Mouse (Mus musculus): ENCODE data around the gene Ms4a2. TPM values are rescaled to one million over a fixed set of nuclear protein-coding genes. Genes with fewer than 3 reads are reported as not detected.

Gene Ms4a2
- polyA plus RNA-seq, 1 experiment from 2014 or later = not detected

Other genes starting within 250 kb of the Ms4a2 start
- gene Ms4a4a, start 248.2 kb downstream of the Ms4a2 start, polyA plus RNA-seq (2014; fragmentation: Nextera tagmentation; extraction: Ambion mirVana) = 1.6 TPM in 1 of 2 replicates, not detected in the other
- gene Ms4a4c, start 218.9 kb downstream of the Ms4a2 start, polyA plus RNA-seq (2014; fragmentation: Nextera tagmentation; extraction: Ambion mirVana) = 2.7 TPM in 1 of 2 replicates, not detected in the other
- gene Ms4a4b, start 180.2 kb downstream of the Ms4a2 start, polyA plus RNA-seq (2014; fragmentation: Nextera tagmentation; extraction: Ambion mirVana) = not detected in 2 replicates
- 0.43 and 4.4 TPM in 2 replicates for gene Ms4a6c, start 154.4 kb downstream of the Ms4a2 start, polyA plus RNA-seq (2014; fragmentation: Nextera tagmentation; extraction: Ambion mirVana)
- not detected in 2 replicates for gene Gm8369, start 137.8 kb downstream of the Ms4a2 start, polyA plus RNA-seq (2014; fragmentation: Nextera tagmentation; extraction: Ambion mirVana)
- 0.08 and 3.4 TPM in 2 replicates for gene Ms4a6b, start 107.2 kb downstream of the Ms4a2 start, polyA plus RNA-seq (2014; fragmentation: Nextera tagmentation; extraction: Ambion mirVana)
- not detected in 2 replicates for gene Ms4a4d, start 86.9 kb downstream of the Ms4a2 start, polyA plus RNA-seq (2014; fragmentation: Nextera tagmentation; extraction: Ambion mirVana)
- gene Ms4a6d, start 18.9 kb downstream of the Ms4a2 start, polyA plus RNA-seq (2014; fragmentation: Nextera tagmentation; extraction: Ambion mirVana) = 0.66 and 4.0 TPM in 2 replicates
- not detected in 2 replicates for gene Ms4a3, start 17.1 kb upstream of the Ms4a2 start, polyA plus RNA-seq (2014; fragmentation: Nextera tagmentation; extraction: Ambion mirVana)
- gene Oosp2, start 36.8 kb upstream of the Ms4a2 start, polyA plus RNA-seq (2014; fragmentation: Nextera tagmentation; extraction: Ambion mirVana) = not detected in 2 replicates
- not detected in 2 replicates for gene Oosp1, start 67.4 kb upstream of the Ms4a2 start, polyA plus RNA-seq (2014; fragmentation: Nextera tagmentation; extraction: Ambion mirVana)
- not detected in 2 replicates for gene Oosp3, start 73.3 kb upstream of the Ms4a2 start, polyA plus RNA-seq (2014; fragmentation: Nextera tagmentation; extraction: Ambion mirVana)
- gene Gif, start 123.8 kb upstream of the Ms4a2 start, polyA plus RNA-seq (2014; fragmentation: Nextera tagmentation; extraction: Ambion mirVana) = not detected in 2 replicates
- 48.7 and 56.0 TPM in 2 replicates for gene Mrpl16, start 146.7 kb upstream of the Ms4a2 start, polyA plus RNA-seq (2014; fragmentation: Nextera tagmentation; extraction: Ambion mirVana)
- 31.6 and 32.2 TPM in 2 replicates for gene Stx3, start 195.7 kb upstream of the Ms4a2 start, polyA plus RNA-seq (2014; fragmentation: Nextera tagmentation; extraction: Ambion mirVana)
- gene Olfr1417, start 215.5 kb upstream of the Ms4a2 start, polyA plus RNA-seq (2014; fragmentation: Nextera tagmentation; extraction: Ambion mirVana) = 0.45 TPM in 1 of 2 replicates, not detected in the other
- not detected in 2 replicates for gene Olfr1418, start 237.3 kb upstream of the Ms4a2 start, polyA plus RNA-seq (2014; fragmentation: Nextera tagmentation; extraction: Ambion mirVana)